In the genomic region with DNA sequence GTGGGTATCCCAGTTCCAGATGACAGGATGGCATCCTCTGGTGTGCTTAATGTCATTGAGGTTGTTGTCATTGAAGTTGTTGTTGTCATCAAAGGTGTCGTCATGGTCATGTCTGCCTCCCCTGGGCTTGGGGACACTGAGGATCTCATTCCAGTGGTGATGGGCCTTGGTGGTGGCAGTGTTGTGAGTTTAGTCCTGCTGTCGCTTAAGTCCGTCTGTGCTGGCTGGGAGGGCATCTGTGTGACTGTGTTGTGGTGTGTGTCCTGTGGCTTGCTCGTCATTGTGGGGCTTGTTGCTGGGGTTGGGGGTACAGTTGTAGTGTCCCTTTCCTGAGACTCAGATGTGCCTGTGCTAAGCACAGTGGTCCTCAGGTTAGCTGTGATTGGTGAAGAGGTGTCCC, we compare ENCODE assay signal across 13 mouse cellular contexts. TPM values are rescaled to one million over a fixed set of nuclear protein-coding genes. Genes with fewer than 3 reads are reported as not detected.
"Had no signal": no experiment of that assay in that cellular context is flagged by ENCODE, and none has a peak within 500 bp of the region (broad histone marks: within the 10 kb centered on the region; RNA-seq: fewer than 3 reads in every experiment).

A gene (minus strand): TSS at position 101 of the 400 bp plus-strand sequence.

- DNase-seq: retina, postnatal 1 day; right cerebral cortex, adult 18-20 months; right cerebral cortex, postnatal 14 days; right cerebral cortex, postnatal 25 days; right cerebral cortex, postnatal 4 days; spleen, adult 18-20 months; thymus, adult 18-20 months; thymus, adult 2 months; thymus, postnatal 14 days; thymus, postnatal 25 days; thymus, postnatal 36 days; thymus, postnatal 4 days had no signal

RNA-seq across cellular contexts. Expression of the gene that starts here (rescaled TPM):
- total RNA-seq: neutrophil, adult 5-6 weeks had no signal
